Mouse (Mus musculus): ENCODE data around the gene Exoc2.

DNA sequence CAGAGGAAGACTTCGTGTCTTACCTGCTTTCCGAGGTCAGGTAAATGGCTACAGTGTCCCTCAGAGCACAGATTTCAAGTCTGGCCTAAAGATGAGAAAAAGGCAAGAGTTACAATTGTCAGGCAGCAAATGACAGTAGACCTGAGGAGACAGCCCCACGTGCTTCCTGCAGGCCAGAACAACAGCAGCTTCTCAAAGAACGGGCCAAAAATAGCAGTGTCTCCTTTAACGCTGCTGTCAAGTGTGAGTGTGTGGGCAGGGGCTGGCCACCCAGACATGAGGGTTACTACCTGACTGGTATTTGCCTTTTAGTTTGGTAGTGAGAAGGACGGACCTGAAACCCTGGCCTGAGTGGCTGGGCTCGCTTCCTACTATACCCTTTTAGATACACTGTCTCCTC is 153.3 kb downstream of the Exoc2 start:
- TF ChIP-seq CTCF (IDR thresholded peaks at IDR 0.05; ENCODE audit: control insufficient read depth, insufficient read depth, low read length), result no peak
- TF ChIP-seq POLR2A (IDR thresholded peaks at IDR 0.05; ENCODE audit: borderline replicate concordance, control insufficient read depth, low read depth, low read length), result no peak

All from bone marrow, adult 2 months (tissue).